Mouse (Mus musculus): Measurements from ENCODE around the gene Ppp1r14c. TPM values are rescaled to one million over a fixed set of nuclear protein-coding genes. Genes with fewer than 3 reads are reported as not detected.
A peak's percentile ranks its signal among the peaks of the same experiment; 100 is the strongest.

Ppp1r14c gene
- under 1 TPM; 0.16 to 0.30 TPM for polyA plus RNA-seq (2017; shearing (Covaris generic))

DNA sequence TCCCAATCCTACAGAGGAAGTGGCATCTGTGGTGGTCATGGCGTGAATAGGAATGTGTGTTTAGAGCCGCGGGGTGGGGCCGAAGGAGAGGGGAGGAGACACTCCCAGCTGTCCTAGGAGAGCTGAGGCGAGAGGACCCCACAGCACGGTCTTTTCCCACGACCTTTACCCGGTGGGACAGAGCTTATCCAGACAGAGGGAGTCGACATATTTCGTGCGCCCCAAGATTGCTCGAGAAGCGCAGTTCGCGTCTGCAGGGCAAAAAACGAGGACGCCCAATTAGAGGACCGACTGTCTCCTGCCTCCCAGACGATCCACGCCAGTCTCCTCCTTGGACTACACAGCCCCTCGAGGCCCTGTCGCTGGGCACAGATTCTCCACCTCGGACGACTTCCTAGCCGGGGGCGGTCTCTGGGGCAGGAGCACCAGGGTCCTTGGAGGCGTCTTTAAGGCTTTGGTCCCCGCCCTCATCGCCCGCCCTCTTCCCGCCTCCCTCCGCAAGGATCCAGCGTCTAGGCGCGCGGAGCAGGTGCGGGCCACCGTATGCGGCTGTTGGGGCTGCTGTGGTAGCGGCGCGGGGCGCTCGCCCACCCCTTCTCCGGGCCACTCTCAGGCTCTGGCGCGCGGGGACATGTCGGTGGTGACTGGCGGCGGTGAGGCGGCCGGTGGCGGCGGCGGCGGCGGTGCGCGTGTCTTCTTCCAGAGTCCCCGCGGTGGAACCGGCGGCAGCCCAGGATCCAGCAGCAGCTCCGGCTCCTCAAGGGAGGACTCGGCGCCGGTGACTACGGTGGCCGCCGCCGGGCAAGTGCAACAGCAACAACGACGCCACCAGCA is at the start of gene Ppp1r14c:
TSS of gene Ppp1r14c (plus strand) at position 22 of the 834 bp plus-strand sequence.
- no peak for ATAC-seq

DNA sequence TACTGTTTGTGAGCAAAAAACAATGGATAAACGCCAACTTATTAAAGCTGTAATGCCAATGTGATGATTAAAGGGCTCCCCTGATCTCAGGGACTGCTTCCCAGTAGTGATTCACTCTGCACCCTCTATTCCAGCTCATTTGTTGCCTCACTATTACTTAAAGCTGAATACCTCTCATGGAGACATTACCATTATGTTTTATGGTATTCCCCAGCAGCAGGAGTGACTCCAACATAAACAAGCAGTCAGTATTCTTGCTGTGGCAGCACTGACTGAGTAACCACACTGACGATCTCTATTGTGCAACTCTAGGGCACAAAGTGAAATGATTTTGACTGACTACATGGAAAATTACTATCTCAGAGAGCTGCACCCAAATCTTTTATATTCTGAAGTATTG is 44.5 kb upstream of the Ppp1r14c start:
- no peak for ATAC-seq

DNA sequence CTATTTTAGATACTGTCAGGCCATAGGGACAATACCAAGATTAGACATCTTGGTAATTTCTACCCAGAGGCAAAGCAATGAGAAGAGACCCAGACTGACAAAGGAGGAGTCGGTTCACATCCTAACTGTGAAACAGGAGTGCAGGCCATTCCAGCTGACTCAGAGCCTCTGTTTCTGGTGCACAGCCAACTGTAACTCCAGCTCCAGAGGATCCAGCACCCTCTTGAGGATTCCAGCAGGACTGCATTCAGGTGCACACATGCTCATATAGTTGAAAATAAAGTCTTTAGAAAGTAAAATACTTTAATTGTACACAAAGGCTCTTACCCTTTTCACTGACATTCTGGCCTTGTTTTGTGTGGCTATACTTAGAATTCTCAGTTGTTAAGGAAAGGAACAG is 40.4 kb upstream of the Ppp1r14c start:
- ATAC-seq = no peak

DNA sequence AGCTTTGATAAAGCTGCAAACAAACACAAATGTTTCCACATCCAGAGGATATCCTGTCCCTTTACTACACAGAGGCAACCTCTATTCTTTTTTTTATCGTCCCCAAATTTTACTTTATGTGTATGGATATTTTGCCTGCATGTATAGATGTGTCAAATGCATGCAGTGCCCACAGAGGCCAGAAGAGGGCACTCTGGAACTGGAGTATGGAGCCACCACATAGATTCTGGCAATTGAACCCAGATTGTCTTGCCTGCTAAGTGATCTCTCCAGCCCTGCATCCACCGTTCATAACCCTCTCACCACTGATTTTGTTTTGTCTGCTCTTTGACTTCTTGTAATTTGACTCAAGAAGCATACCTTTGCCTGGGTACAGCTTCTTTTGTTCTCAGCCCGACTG is 33.0 kb upstream of the Ppp1r14c start:
- ATAC-seq = peak; percentile 66

DNA sequence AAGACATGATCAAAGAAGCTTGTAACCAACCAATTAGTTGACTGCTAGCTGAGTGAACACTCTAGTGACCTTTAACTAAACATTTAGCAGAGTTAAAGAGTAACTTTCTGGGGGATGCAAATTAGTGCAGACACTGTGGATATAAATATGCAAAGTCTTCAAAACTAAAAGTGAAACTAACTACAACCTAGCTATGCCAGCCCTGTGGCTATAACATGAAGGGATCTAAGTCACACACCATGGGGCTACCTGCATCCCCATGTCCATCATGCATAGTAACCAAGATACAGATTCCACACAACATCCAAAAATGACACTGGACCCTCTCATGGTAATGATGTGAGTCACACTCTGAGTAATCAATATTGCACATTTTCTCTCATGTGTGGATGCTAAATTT is 31.3 kb upstream of the Ppp1r14c start:
- peak; percentile 63 for ATAC-seq

DNA sequence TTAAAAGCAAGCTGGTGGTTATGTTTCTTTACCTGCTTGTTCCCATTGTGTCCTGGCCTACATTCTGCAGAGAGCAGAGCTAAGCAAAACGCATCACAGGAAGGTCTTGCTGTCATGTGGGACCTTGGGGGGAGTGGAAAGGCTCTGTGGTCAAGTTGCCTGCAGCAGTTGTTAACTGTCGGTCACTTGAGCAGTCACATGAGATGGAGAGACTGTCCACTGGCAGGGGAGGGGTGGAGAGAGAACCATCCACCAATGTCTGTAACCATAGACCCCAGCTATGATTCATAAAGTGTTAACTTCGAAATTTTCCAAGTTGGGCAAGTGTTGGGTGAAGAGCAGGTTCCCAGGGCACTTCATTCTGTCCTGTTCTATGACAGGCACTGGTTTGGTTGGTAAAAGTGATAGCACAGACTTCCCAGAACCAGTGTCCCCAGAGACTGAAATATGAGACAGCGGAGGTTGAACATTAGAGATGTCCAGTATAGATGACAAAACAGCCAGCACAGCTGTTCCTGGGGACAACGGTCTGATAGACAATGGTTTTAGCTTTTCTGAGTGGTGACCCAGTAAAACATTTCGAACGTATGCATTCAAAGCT is 29.0 kb upstream of the Ppp1r14c start:
- no peak for ATAC-seq

DNA sequence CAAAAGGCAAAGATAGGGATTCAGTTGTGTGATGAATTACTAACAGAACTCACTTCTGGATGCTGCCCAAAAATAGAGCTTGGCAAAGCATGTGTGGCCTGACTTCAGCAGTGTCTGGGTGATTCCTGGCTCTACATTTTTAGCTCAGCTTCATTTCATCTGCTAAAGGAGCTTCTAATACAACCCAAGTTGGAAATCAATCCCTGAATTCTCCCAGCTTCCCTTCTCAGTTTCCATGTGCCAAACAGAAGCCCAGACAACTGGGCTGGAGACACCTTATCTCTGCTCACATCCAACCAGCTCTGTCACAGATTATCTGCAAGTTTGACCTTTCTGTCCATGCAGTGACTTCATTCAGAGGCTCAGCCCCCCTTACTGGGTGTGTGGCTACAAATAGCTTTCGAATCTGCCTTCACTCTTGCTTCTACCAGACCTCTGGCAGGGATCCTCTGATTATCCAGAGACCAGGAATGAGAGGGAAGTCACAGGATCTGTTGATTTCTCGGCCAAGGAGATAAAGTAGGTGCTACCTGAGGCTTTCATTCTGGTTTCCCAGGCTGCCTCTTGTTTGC is 28.4 kb upstream of the Ppp1r14c start:
- no peak for ATAC-seq

DNA sequence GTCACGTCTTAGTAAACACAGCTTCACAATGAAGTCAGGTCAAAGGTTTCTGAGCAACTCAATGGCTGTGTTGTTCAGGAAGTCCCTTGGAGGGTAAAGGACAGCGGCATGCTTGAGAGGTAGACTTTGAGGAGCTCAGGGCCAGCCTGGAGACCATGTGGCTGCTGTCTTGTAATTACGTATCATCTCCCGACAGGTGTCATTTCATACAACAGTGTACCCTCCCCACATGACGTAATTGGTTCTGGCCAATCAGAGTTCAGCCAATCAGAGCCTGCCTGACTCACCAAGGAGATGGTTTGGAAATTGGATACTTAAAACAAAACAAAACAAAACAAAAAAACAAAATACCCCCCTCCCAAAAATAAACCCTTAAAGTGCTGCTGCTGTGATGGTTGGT is 20.2 kb upstream of the Ppp1r14c start:
- ATAC-seq = no peak

DNA sequence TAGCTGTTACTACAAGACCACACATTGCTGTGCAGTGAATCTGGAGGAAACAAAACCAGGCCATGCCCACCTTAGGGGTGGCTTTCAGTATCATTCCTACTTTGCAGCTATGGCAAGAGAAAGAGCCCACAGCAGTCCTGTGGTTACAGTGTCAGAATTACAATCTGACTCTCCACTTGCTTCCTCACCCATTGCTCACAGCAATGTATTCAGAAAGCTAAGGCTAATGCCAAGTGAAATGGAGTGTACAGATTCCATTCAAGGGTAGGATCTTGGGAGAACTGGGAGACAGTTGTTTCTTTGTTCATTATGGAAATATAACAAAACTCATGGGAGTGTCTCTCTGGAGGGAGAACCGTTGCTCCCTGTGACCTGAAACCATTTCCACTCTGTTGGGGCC is 6.3 kb upstream of the Ppp1r14c start:
- no peak for ATAC-seq

DNA sequence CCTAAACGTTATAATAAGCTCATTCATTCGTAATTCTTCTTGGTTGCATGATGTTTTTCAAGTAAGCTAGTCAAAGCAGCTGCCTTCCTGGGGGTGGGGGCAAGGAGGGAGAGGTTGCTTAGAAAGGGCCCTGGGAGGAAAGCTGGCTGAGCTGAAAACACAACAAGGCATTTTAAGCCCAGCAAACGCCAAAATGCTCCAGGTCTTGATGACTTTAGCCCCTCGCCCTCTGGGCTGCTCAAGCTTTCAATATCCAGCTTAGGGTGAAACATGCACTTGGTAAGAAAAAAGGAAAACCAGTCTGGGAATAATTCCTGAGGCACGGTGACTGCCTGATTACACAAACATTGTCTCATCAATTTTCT is 204 bp upstream of the Ppp1r14c start:
- ATAC-seq = no peak

DNA sequence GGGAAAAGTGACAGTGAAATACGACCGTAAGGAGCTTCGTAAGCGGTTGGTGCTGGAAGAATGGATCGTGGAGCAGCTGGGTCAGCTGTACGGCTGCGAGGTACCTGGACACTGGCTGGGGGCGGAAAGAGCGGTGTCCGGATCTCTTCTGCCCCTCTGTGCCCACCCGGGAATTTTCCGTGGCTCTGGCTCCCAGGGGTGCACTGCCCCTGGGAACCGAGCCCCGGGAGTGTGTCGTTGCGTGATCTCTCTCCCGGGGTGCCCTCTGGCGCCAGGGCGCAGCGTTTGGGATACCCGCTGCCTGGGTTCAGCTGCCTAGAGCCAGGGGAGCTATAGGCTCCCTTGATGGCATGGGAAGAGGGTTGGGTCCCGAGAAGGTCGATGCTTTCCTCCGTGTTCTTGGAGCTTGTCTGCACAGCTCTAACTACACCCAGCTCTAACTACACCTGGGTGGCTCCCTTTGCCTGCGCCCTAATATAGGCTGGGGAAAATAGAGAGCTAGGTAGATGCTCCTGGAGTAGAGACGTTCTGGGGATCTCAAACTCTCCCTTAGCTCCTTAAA is 1.1 kb downstream of the Ppp1r14c start:
- no peak for ATAC-seq

DNA sequence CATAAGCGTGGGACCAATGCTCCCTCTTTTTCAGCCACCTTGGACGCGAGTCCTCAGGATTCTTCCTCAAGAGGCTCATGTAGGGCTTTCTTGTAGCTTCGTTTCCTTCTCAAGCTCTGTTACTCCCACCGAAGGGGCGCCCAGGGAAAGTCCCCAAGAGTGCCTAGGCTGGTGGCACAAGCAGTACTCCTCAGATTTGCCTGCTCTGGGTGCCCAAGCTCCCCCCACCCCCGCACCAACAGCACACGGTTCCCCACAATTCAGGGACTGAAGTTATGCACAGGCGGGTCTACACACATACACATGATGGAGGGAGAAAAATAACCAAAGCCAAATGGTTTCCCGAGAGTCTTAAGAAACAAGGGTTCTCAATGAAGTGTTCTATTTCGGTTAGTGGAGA is 1.6 kb downstream of the Ppp1r14c start:
- no peak for ATAC-seq

DNA sequence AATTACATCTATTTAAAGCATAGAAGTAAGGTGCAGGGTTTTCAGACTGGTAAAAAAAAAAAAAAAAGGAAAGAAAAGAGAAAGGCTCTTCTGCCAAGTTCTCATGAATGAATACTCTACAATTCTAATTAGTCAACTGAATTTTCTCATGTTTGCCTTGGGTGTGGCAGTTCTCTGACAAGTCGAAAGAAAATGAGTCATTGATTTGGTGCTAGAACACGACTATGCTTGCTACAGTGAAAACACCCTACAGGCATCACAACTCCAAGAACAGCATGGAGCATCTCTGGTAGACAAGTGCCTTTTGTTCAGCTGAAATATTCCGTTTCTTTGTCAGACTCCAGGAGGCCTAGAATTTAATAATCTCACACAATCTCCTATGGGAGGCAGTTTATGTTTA is 17.3 kb downstream of the Ppp1r14c start:
- no peak for ATAC-seq

DNA sequence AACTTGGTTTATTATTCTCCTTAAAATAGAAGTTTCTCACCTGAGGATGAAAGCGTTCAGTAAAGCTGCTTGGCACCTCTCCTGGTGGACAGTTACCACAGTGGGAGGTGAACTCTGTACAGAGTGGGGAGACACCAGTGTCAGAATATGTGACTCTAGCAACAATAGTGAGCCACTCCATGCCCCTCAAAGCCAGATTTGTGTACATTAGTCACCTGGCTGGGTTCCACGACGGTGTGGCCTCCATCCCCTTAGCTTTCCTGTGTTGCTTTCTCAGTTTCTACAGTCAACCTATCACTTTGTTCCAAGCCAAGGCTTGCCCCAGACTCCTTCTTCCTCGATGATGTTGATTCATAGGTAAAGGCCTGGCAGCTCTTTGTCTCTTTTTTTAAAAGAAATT is 26.4 kb downstream of the Ppp1r14c start:
- ATAC-seq = no peak

DNA sequence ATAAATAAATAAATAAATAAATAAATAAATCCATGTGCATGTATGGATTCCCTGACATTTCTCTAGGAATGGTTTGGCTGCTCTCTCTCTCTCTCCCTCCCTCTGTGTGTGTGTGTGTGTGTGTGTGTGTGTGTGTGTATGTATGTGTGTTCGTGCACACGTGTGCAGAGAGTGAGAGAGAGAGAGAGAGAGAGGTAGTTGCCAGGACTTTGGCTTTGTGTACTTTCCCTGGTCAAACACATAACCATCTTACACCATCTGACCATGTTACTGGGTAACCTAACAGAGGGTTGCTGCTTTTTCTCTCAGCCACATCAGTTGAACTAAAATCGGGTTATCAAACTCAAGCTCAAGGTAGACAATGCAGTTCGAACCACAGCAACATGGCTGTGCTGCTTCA is 27.7 kb downstream of the Ppp1r14c start:
- ATAC-seq = no peak

DNA sequence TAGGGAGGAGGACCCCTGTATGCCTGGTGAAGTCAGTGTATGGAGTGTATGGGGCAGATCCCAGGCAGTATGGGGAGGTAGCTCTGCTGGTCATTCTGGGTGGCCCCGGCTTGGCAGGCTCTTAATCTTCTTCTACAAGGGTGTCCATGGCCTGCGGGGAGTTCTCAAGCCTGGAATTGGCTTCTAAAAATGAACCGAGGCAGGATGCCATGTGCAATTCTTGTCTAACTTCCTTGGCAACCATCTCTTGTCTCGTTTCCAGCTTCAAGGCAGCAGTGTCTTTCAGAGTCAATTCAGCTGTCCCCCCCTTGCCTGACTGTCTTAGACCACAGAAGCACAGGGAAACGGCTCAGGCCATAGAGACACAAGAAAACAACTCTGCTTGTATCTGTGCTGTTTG is 28.3 kb downstream of the Ppp1r14c start:
- ATAC-seq = no peak

DNA sequence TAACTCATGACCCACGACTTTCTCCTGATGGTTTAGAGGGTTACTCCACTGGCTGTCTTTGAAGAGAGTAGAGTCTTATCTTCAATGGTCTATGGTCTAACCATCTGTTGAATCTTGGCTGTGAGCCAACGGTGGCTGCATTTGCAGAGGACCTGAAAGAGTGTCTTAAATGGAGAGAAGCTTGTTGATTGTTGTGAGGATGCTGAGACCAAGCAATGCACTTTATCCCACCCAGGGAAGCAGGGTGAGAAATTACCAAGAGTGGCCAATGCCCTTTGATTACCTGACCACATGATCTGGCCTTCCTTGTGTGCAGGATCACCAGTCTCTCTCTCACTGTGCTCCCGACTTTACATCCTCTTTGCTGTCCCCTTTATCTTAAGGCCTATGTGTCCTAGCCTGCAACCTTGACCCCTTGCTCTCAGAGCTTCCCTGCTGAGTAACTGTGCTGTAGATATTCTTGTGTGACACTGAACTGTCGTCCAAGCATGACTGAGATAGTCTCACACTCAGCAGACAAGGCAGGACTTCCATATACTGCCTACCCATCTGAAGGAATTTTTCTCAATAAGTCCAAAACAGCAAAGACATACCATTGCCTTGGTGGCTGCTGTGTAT is 28.9 kb downstream of the Ppp1r14c start:
- ATAC-seq = no peak

DNA sequence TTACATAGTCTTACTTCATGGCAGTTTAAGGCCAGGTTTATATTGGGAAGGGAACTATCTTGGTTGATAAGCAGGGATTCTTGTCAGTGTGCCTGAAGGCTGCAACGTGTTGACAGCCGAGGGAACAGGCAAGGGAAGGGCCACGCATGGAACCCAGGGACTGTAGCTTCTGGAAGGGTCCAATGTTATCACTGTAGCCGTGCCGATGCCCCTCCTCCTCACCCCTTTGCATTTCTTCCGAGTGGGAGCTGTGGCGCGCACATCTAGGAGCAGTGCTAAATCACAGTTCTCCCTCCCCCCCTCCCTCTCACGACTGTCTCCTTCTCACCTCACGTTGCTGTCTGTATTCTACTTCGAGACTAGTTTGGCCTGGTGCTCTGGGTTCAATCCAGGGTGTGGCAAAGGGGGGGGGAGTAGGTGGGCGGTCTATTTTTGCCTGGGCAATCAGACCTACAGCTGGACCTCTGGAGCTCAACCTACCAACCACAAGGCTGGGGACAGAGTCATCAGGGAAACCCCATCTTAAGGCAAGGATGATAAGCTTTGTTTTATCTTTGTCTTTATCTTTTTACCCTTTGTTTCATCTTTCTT is 29.6 kb downstream of the Ppp1r14c start:
- no peak for ATAC-seq

DNA sequence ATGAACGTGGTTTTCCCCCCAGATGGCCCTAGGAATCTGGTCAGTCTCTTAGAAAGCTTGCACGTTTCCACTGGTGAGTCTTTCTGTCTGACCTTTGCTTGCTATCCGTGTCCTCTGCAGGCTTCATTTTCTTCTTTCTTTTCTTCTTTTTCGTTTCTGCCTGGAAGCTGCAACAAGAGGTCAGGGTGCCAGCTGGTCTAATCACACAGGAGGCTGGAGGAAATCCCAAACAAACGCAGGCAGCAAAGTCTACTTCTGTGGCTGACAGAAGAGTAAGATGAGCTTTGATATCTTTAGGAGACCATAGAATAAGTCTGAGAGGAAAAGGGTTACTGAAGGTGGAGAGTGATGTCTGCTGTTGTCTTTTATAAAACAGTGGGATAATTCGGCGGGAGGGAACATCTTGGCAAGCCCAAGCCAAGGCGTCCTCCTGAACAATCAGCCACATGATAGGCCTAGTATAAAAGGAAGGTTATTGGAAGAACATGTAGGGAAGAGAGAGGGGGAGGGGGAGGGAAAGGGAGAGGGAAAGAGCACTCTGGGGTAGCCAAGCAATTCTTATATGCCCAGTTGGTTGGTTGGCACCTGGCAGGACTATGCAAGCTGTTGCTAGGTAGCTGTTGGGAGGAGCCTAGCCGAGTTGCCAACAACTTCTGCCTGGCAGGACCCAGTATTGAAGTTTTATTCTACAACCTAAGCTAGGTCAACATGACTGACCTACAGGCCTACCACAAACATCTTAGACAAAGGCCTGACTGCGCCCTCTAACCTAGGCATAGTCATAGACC is 30.3 kb downstream of the Ppp1r14c start:
- ATAC-seq = no peak

DNA sequence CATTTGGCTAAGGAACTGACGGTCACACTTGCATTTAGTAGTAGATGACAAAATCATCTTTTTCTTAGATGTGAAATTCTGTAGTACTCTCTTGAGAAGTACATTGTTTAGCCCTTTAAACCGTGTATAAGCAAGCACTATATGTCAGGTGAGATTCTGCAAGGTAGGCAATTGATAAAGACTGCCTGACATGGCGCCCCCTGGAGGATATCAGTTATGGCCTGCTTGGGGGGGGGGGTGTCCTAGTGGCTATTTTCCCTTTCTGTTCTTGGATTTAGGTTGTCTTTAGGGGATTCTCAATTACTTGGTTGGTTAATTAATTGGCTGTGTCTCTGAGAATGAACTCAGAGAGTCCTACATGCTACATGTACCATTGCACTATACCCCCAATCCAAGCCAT is 31.5 kb downstream of the Ppp1r14c start:
- no peak for ATAC-seq

DNA sequence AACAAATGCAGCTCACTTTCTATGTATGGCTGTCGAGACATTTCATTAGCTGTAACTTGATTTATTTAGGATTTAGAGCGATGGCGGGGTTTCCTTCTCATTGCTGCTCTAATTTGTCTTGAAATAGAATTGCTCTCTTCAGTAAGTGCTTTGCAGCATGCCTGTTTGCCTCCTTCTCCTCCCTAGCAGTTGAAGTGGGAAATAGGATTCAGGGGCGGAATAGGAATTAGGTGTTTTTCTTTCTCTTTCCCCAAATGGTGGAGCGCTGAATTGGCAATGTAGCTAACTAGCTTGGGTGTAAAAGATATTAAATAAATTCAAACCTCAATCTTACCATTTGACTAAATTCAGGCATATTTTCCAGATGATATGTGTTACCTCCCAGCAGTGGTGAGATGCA is 32.2 kb downstream of the Ppp1r14c start:
- ATAC-seq = no peak

DNA sequence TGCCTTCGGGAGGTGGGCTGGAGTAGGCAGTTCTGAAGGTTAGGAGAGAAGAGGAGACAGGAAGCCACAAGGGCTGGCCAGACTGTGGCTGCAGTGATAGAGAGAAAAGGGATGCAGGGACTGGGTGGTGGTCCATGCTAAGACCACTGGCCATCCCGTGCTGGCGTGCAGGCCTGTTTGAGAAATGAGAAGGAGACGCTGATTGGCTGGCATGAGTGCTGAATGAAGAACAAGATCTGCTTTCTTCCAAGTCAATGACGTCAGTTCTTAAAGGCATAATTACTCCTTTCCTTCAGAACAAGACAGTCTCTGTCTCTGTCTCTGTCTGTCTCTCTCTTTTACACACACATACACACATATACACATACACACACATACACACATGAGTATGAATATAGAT is 36.4 kb downstream of the Ppp1r14c start:
- ATAC-seq = no peak

Data from CD4-positive, CD25-positive, alpha-beta regulatory T cell, adult 4 months (primary cell).